ENCODE assay signal across 9 mouse cellular contexts in genomic region chr12:103443524-103443923, GRCm38 (mm10). TPM values are rescaled to one million over a fixed set of nuclear protein-coding genes. Genes with fewer than 3 reads are reported as not detected.
DNase-seq lines count a peak whose midpoint lies in the region; ATAC-seq and TF ChIP-seq lines count a peak whose summit lies in the region.
"Had no signal": no experiment of that assay in that cellular context is flagged by ENCODE, and none has a peak within 500 bp of the region (broad histone marks: within the 10 kb centered on the region; RNA-seq: fewer than 3 reads in every experiment).

TSS of gene Ifi27l2a (minus strand) at chr12:103443680.

- no peak for TF ChIP-seq CTCF in midbrain, postnatal 0 days (IDR thresholded peaks at IDR 0.05)
- no peak for TF ChIP-seq CTCF in cerebellum, adult 2 months (IDR thresholded peaks at IDR 0.05; ENCODE audit: borderline replicate concordance, insufficient read depth, low read depth, low read length)

- TF ChIP-seq POLR2A in cerebellum, adult 2 months (IDR thresholded peaks at IDR 0.05; ENCODE audit: borderline replicate concordance, insufficient read depth, low read length), result no peak

- H3K27ac ChIP-seq in limb, embryonic 15.5 days, result no peak within 1 kb of the TSS
- H3K27ac ChIP-seq in midbrain, postnatal 0 days (ENCODE audit: low read depth, low read length), result no peak within 1 kb of the TSS
- H3K27ac ChIP-seq in cerebellum, adult 2 months (ENCODE audit: insufficient read depth, low read length), result no peak within 1 kb of the TSS
- H3K27ac ChIP-seq: liver, embryonic 13.5 days had no signal

- H3K36me3 ChIP-seq in limb, embryonic 15.5 days, result no peaks in the 10 kb centered on the region
- H3K36me3 ChIP-seq in midbrain, postnatal 0 days (ENCODE audit: insufficient read depth, low read length), result no peaks in the 10 kb centered on the region
- H3K36me3 ChIP-seq: liver, embryonic 13.5 days had no signal

- no peak within 1 kb of the TSS for H3K4me2 ChIP-seq in limb, embryonic 15.5 days
- H3K4me2 ChIP-seq in midbrain, postnatal 0 days (ENCODE audit: low read depth, low read length, poor library complexity, severe bottlenecking), result no peak within 1 kb of the TSS
- H3K4me2 ChIP-seq: liver, embryonic 13.5 days had no signal

- H3K4me1 ChIP-seq in limb, embryonic 15.5 days, result no peaks in the 10 kb centered on the region
- no peaks in the 10 kb centered on the region for H3K4me1 ChIP-seq in midbrain, postnatal 0 days (ENCODE audit: insufficient read depth, low read length)
- H3K4me1 ChIP-seq in cerebellum, adult 2 months (ENCODE audit: control insufficient read depth, insufficient read depth, low read length), result no peaks in the 10 kb centered on the region
- H3K4me1 ChIP-seq: liver, embryonic 13.5 days had no signal

- no peaks in the 10 kb centered on the region for H3K9me3 ChIP-seq in limb, embryonic 15.5 days
- no peaks in the 10 kb centered on the region for H3K9me3 ChIP-seq in midbrain, postnatal 0 days (ENCODE audit: low read length)
- H3K9me3 ChIP-seq: liver, embryonic 13.5 days had no signal

- no peak for DNase-seq in frontal cortex, adult 2 months (ENCODE audit: extremely low spot score in 1 of 2, low spot score in 1 of 2)
- no peak for DNase-seq in frontal cortex, postnatal 25 days (ENCODE audit: low spot score in 2 of 2)
- DNase-seq in urinary bladder, adult 2 months (ENCODE audit: low spot score), result no peak
- DNase-seq in urinary bladder, postnatal 4 days (ENCODE audit: low spot score in 2 of 2), result no peak
- no peak for DNase-seq in embryo, embryonic 9.5 days (ENCODE audit: extremely low spot score)
- DNase-seq in midbrain, postnatal 0 days (ENCODE audit: low spot score), result no peak
- no peak for DNase-seq in cerebellum, adult 2 months
- DNase-seq: liver, embryonic 13.5 days had no signal

- no peak within 1 kb of the TSS for H3K9ac ChIP-seq in limb, embryonic 15.5 days
- H3K9ac ChIP-seq in midbrain, postnatal 0 days (replicated peaks; ENCODE audit: low read length, poor library complexity, severe bottlenecking), result no peak within 1 kb of the TSS
- H3K9ac ChIP-seq: liver, embryonic 13.5 days had no signal

- H3K27me3 ChIP-seq in limb, embryonic 15.5 days, result no peaks in the 10 kb centered on the region
- no peaks in the 10 kb centered on the region for H3K27me3 ChIP-seq in midbrain, postnatal 0 days (ENCODE audit: insufficient read depth, low read length)
- H3K27me3 ChIP-seq in cerebellum, adult 2 months (ENCODE audit: control insufficient read depth, insufficient read depth, low read length), result no peaks in the 10 kb centered on the region
- H3K27me3 ChIP-seq: liver, embryonic 13.5 days had no signal

- 42% methylated on average over 3 of the region's 3 CpGs for WGBS in limb, embryonic 15.5 days
- 52% methylated on average over 3 of the region's 3 CpGs for WGBS in midbrain, postnatal 0 days
- 54% methylated on average over 3 of the region's 3 CpGs for WGBS in cerebellum, adult 2 months

- ATAC-seq in limb, embryonic 15.5 days (ENCODE audit: insufficient number of reproducible peaks, low FRiP score, low TSS enrichment, low read depth), result no peak
- ATAC-seq in midbrain, postnatal 0 days (ENCODE audit: low FRiP score), result no peak

- H3K4me3 ChIP-seq in limb, embryonic 15.5 days, result no peak within 1 kb of the TSS
- no peak within 1 kb of the TSS for H3K4me3 ChIP-seq in midbrain, postnatal 0 days (ENCODE audit: low read depth, low read length)
- H3K4me3 ChIP-seq in cerebellum, adult 2 months (replicated peaks; ENCODE audit: insufficient read depth, low read depth, low read length), result no peak within 1 kb of the TSS
- H3K4me3 ChIP-seq: liver, embryonic 13.5 days had no signal

RNA-seq across cellular contexts. Expression of gene Ifi27l2a, which starts in this region (rescaled TPM):
- 14.3 and 15.4 TPM in 2 replicates for polyA plus RNA-seq in frontal cortex, adult 2 months (2012; rRNA removed)
- polyA plus RNA-seq in urinary bladder, adult 2 months (2012; rRNA removed), result 417 and 461 TPM in 2 replicates
- 11.1 and 14.3 TPM in 2 replicates for polyA plus RNA-seq in limb, embryonic 15.5 days (2015; fragmentation: Nextera tagmentation; extraction: Ambion mirVana)
- total RNA-seq in midbrain, postnatal 0 days (2014; rRNA removed), result 1.7 TPM in 2 replicates
- 10.3 and 12.7 TPM in 2 replicates for polyA plus RNA-seq in midbrain, postnatal 0 days (2015; fragmentation: Nextera tagmentation; extraction: Ambion mirVana)
- polyA plus RNA-seq in cerebellum, adult 2 months (2012; rRNA removed), result 8.7 and 9.6 TPM in 2 replicates

Comparison
In these comparisons a context has a peak if more than half of its experiments do, and no peak if none do; other contexts are left out.
1. RNA of gene Ifi27l2a (polyA plus RNA-seq): 417 to 461 TPM in urinary bladder, adult 2 months; 11.1 to 14.3 TPM in limb, embryonic 15.5 days, 14.3 to 15.4 TPM in frontal cortex, adult 2 months, 10.3 to 12.7 TPM in midbrain, postnatal 0 days and 8.7 to 9.6 TPM in cerebellum, adult 2 months; every median in the first group is over 10 times any median in the second.